Mouse (Mus musculus) brain, embryonic 14.5 days (tissue): ENCODE measurements around the gene Invs.

Experiments
- CTCF ChIP-seq: fragments of 200-500 bp; IDR thresholded peaks from 2 replicates; pipeline ENCODE4 v1.5.1; 2012; ENCODE audit warnings: inconsistent platforms, mild to moderate bottlenecking, moderate library complexity, borderline replicate concordance; ENCODE audit not compliant: insufficient read depth, insufficient read length; ENCODE audit errors: extremely low read depth
- POLR2A ChIP-seq: fragments of 200-500 bp; IDR thresholded peaks from 2 replicates; pipeline ENCODE4 v1.6.1; 2012; ENCODE audit warnings: mild to moderate bottlenecking, inconsistent platforms, borderline replicate concordance; ENCODE audit not compliant: poor library complexity, insufficient read depth, insufficient read length, severe bottlenecking; ENCODE audit errors: extremely low read depth

GRCm38 (mm10) chr4:48371037-48371436, 91.5 kb downstream of the Invs start:
- TF ChIP-seq POLR2A (no peak), CTCF (no peak)
